Mouse (Mus musculus) MEL (cell line): ENCODE data around the gene Vti1a. TPM values are rescaled to one million over a fixed set of nuclear protein-coding genes. Genes with fewer than 3 reads are reported as not detected.

Source experiments
- DNase-seq: peaks from one replicate; pipeline ENCODE4 v3.0.0; 2011; ENCODE audit warnings: low read depth, low spot score
- H3K27ac ChIP-seq: 2 replicates; pipeline ENCODE4 v1.5.1; 2012; ENCODE audit warnings: low read depth, mild to moderate bottlenecking, control low read depth, low read length, moderate library complexity; ENCODE audit not compliant: control insufficient read depth
- H3K27me3 ChIP-seq, 2 experiments: fragments of 150-350 bp in 1 of 2; sonication (generic) in 1 of 2; 2 replicates each; pipeline ENCODE4 v1.6.1; 2012; ENCODE audit warnings: low read length in 2 of 2, mild to moderate bottlenecking in 2 of 2, improper control_type of control experiment in 1 of 2, moderate library complexity in 1 of 2; ENCODE audit not compliant: insufficient read depth in 2 of 2, control insufficient read depth in 1 of 2
- H3K36me3 ChIP-seq, 2 experiments: 2 replicates each; pipeline ENCODE4 v1.6.1; 2012 to 2014; ENCODE audit warnings: low read length in 2 of 2, improper control_type of control experiment in 1 of 2, inconsistent platforms in 1 of 2, mild to moderate bottlenecking in 1 of 2; ENCODE audit not compliant: insufficient read depth in 2 of 2, control insufficient read depth in 1 of 2
- H3K4me1 ChIP-seq, 2 experiments: fragments of 150-350 bp in 1 of 2; sonication (generic) in 1 of 2; 2 replicates each; pipeline ENCODE4 v1.6.1; 2012; ENCODE audit warnings: low read length in 2 of 2, improper control_type of control experiment in 1 of 2, mild to moderate bottlenecking in 1 of 2; ENCODE audit not compliant: insufficient read depth in 2 of 2, control insufficient read depth in 1 of 2
- H3K4me3 ChIP-seq, 2 experiments: fragments of 150-350 bp in 1 of 2; sonication (generic) in 1 of 2; 2 replicates each; pipeline ENCODE4 v1.5.1; 2012; ENCODE audit warnings: low read depth in 2 of 2, low read length in 2 of 2, mild to moderate bottlenecking in 2 of 2, moderate library complexity in 2 of 2, control low read depth in 1 of 2, improper control_type of control experiment in 1 of 2; ENCODE audit not compliant: control insufficient read depth in 1 of 2, insufficient read depth in 1 of 2
- H3K79me2 ChIP-seq: 2 replicates; pipeline ENCODE4 v1.6.1; 2012; ENCODE audit warnings: mild to moderate bottlenecking, low read length, moderate library complexity; ENCODE audit not compliant: control insufficient read depth, poor library complexity, insufficient read depth
- H3K9ac ChIP-seq: 2 replicates; pipeline ENCODE4 v1.6.1; 2012; ENCODE audit warnings: low read depth, mild to moderate bottlenecking, control low read depth, low read length, moderate library complexity; ENCODE audit not compliant: control insufficient read depth, poor library complexity, severe bottlenecking
- H3K9me3 ChIP-seq: fragments of 150-350 bp; sonication (generic); replicated peaks from 2 replicates; pipeline ENCODE4 v1.6.1; 2012; ENCODE audit warnings: mild to moderate bottlenecking, low read length, improper control_type of control experiment, moderate library complexity; ENCODE audit not compliant: insufficient read depth
- BHLHE40 ChIP-seq: IDR thresholded peaks from 2 replicates; pipeline ENCODE4 v1.6.1; 2012; ENCODE audit warnings: low read depth, mild to moderate bottlenecking, inconsistent platforms, low read length, improper control_type of control experiment, borderline replicate concordance
- CHD2 ChIP-seq: IDR thresholded peaks from 2 replicates; pipeline ENCODE4 v1.6.1; 2011; ENCODE audit warnings: low read length, improper control_type of control experiment
- E2F4 ChIP-seq: IDR thresholded peaks from 2 replicates; pipeline ENCODE4 v1.6.1; 2011; ENCODE audit warnings: low read depth, low read length, improper control_type of control experiment, borderline replicate concordance
- ELF1 ChIP-seq: IDR thresholded peaks from 2 replicates; pipeline ENCODE4 v1.6.1; 2014; ENCODE audit warnings: low read depth, mild to moderate bottlenecking, inconsistent platforms, low read length, improper control_type of control experiment, moderate library complexity
- EP300 ChIP-seq, 2 experiments: IDR thresholded peaks; 2 replicates each; pipeline ENCODE4 v1.6.1; 2011; ENCODE audit warnings: improper control_type of control experiment in 2 of 2, low read length in 2 of 2, low read depth in 1 of 2, mild to moderate bottlenecking in 1 of 2
- GABPA ChIP-seq: IDR thresholded peaks from 2 replicates; pipeline ENCODE4 v1.6.1; 2012; ENCODE audit warnings: low read depth, mild to moderate bottlenecking, inconsistent platforms, low read length, improper control_type of control experiment, moderate library complexity
- GATA1 ChIP-seq: IDR thresholded peaks from 2 replicates; pipeline ENCODE4 v1.6.1; 2011; ENCODE audit warnings: low read depth, low read length, improper control_type of control experiment
- MAFK ChIP-seq: IDR thresholded peaks from 2 replicates; pipeline ENCODE4 v1.6.1; 2011; ENCODE audit warnings: low read depth, mild to moderate bottlenecking, low read length, improper control_type of control experiment, borderline replicate concordance
- MAX ChIP-seq: IDR thresholded peaks from 2 replicates; pipeline ENCODE4 v1.6.1; 2011; ENCODE audit warnings: low read length, improper control_type of control experiment
- MEF2A ChIP-seq: IDR thresholded peaks from 2 replicates; pipeline ENCODE4 v1.6.1; 2014; ENCODE audit warnings: low read depth, mild to moderate bottlenecking, inconsistent platforms, low read length, improper control_type of control experiment; ENCODE audit not compliant: poor library complexity, insufficient replicate concordance, severe bottlenecking; ENCODE audit errors: extremely low read depth
- MXI1 ChIP-seq: IDR thresholded peaks from 2 replicates; pipeline ENCODE4 v1.6.1; 2011; ENCODE audit warnings: mild to moderate bottlenecking, low read depth, low read length, improper control_type of control experiment
- MYC ChIP-seq: IDR thresholded peaks from 2 replicates; pipeline ENCODE4 v1.6.1; 2011; ENCODE audit warnings: low read depth, mild to moderate bottlenecking, low read length, improper control_type of control experiment, moderate library complexity
- NELFE ChIP-seq: IDR thresholded peaks from 2 replicates; pipeline ENCODE4 v1.6.1; 2011; ENCODE audit warnings: low read depth, low read length, improper control_type of control experiment
- NRF1 ChIP-seq: IDR thresholded peaks from 2 replicates; pipeline ENCODE4 v1.6.1; 2014; ENCODE audit warnings: low read depth, mild to moderate bottlenecking, inconsistent platforms, low read length, improper control_type of control experiment, moderate library complexity; ENCODE audit not compliant: poor library complexity, insufficient read depth, severe bottlenecking
- POLR2A ChIP-seq, 2 experiments: IDR thresholded peaks; 2 replicates each; pipeline ENCODE4 v1.6.1; 2011 to 2012; ENCODE audit warnings: low read length in 2 of 2, mild to moderate bottlenecking in 2 of 2, control low read depth in 1 of 2, improper control_type of control experiment in 1 of 2, low read depth in 1 of 2, moderate library complexity in 1 of 2; ENCODE audit not compliant: control insufficient read depth in 1 of 2, insufficient read depth in 1 of 2, poor library complexity in 1 of 2
- RAD21 ChIP-seq: IDR thresholded peaks from 2 replicates; pipeline ENCODE4 v1.6.1; 2011; ENCODE audit warnings: mild to moderate bottlenecking, low read depth, low read length, improper control_type of control experiment
- RCOR1 ChIP-seq: IDR thresholded peaks from 2 replicates; pipeline ENCODE4 v1.6.1; 2012; ENCODE audit warnings: low read depth, mild to moderate bottlenecking, inconsistent platforms, low read length, improper control_type of control experiment
- SIN3A ChIP-seq: IDR thresholded peaks from 2 replicates; pipeline ENCODE4 v1.6.1; 2012; ENCODE audit warnings: low read length, improper control_type of control experiment, inconsistent platforms
- USF1 ChIP-seq: IDR thresholded peaks from 2 replicates; pipeline ENCODE4 v1.6.1; 2014; ENCODE audit warnings: low read depth, mild to moderate bottlenecking, inconsistent platforms, low read length, improper control_type of control experiment, moderate library complexity
- USF2 ChIP-seq, 2 experiments: IDR thresholded peaks; 2 replicates each; pipeline ENCODE4 v1.6.1; 2011 to 2012; ENCODE audit warnings: improper control_type of control experiment in 2 of 2, low read length in 2 of 2, borderline replicate concordance in 1 of 2, inconsistent platforms in 1 of 2, low read depth in 1 of 2, mild to moderate bottlenecking in 1 of 2; ENCODE audit not compliant: insufficient read depth in 1 of 2
- ZNF384 ChIP-seq: IDR thresholded peaks from 2 replicates; pipeline ENCODE4 v1.6.1; 2012; ENCODE audit warnings: low read depth, mild to moderate bottlenecking, inconsistent platforms, low read length, improper control_type of control experiment
- polyA plus RNA-seq, 2 experiments: library from polyadenylated mRNA; stranded (reverse) in 1 of 2; unstranded in 1 of 2; fragments of >175 nt in 1 of 2; fragments of >200 nt in 1 of 2; gene quantifications; 2 replicates each; pipeline versions ENCODE4 v1.2.1 to v1.2.4; 2012; ENCODE audit warnings: low replicate concordance in 2 of 2, low read depth in 1 of 2; ENCODE audit not compliant: insufficient read length in 2 of 2, insufficient read depth in 1 of 2, missing spikeins in 1 of 2
- total RNA-seq: library from RNA; depleted of rRNA; stranded (reverse); fragments of 300-350 nt; gene quantifications from 2 replicates; pipeline ENCODE4 v1.2.3, GENCODE M21; 2012

The Vti1a gene
- total and polyA plus RNA-seq, 3 experiments, result 37.2 to 119 (median 42.8) TPM

- H3K4me3 ChIP-seq, result no peak overlapping the region
- no peaks in the 10 kb centered on the region for H3K79me2 ChIP-seq
- no peak overlapping the region for H3K27ac ChIP-seq
- TF ChIP-seq GABPA, result no peak
- TF ChIP-seq USF2 (IDR thresholded peaks at IDR 0.05; ENCODE audit: borderline replicate concordance in 1 of 2, insufficient read depth in 1 of 2, low read depth in 1 of 2, low read length in 2 of 2), result no peak
- no peak for TF ChIP-seq CHD2
- TF ChIP-seq MAX, result no peak
- no peaks in the 10 kb centered on the region for H3K9me3 ChIP-seq
- no peak overlapping the region for H3K9ac ChIP-seq
- no peaks in the 10 kb centered on the region for H3K27me3 ChIP-seq
- H3K4me1 ChIP-seq, result no peaks in the 10 kb centered on the region
- no peaks in the 10 kb centered on the region for H3K36me3 ChIP-seq
- DNase-seq, result no peak
Measured at GRCm38 (mm10) chr19:55532681-55533080, 216.6 kb downstream of the Vti1a start.

DNA sequence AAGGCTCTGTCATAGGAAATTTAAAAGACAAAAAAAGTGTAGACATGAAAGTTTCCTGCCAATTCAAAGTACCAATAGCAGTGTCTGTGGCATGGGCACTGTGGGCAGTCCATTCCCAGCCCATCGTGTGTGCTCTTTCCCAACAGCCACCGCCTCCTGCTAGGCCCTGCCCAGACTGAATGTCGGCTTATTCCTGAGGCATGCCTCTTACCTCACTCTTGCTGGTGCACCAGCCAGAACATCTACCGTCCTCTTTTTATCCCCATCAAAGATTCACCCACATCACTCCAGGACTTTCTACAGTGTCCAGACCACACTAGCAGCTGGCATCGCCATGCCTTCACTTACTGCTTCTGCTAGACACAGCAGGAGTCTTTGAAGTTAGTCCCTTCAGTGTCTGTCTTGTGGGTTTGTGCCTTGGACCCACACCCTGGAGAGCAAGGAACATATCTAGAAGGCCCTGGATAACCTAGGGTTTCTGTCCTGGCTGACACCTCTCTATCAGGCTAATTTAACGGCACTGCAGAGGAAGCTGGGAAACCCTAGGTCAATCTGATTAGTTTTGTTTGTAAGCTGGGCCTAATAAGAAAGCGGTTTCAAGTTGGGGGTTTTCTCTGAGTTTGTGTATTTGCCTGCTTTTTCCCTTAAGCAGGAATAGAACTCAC is 220.3 kb downstream of the Vti1a start:
- Histone ChIP-seq H3K4me3 (no peak overlapping the region), H3K4me1 (no peaks in the 10 kb centered on the region), H3K9ac (no peak overlapping the region), H3K9me3 (no peaks in the 10 kb centered on the region), H3K27ac (no peak overlapping the region), H3K79me2 (no peaks in the 10 kb centered on the region), H3K36me3 (no peaks in the 10 kb centered on the region), H3K27me3 (no peaks in the 10 kb centered on the region)
- TF ChIP-seq RCOR1, result no peak
- no peak for TF ChIP-seq POLR2A (IDR thresholded peaks at IDR 0.05; ENCODE audit: control insufficient read depth in 1 of 2, insufficient read depth in 1 of 2, low read depth in 1 of 2, low read length in 2 of 2, poor library complexity in 1 of 2)
- no peak for TF ChIP-seq USF2 (IDR thresholded peaks at IDR 0.05; ENCODE audit: borderline replicate concordance in 1 of 2, insufficient read depth in 1 of 2, low read depth in 1 of 2, low read length in 2 of 2)
- no peak for TF ChIP-seq USF1
- TF ChIP-seq MEF2A, result no peak
- no peak for TF ChIP-seq MXI1
- no peak for TF ChIP-seq SIN3A
- no peak for TF ChIP-seq E2F4
- TF ChIP-seq ZNF384, result no peak
- no peak for TF ChIP-seq NELFE
- TF ChIP-seq MYC, result no peak
- TF ChIP-seq GATA1, result no peak
- TF ChIP-seq RAD21, result no peak
- no peak for TF ChIP-seq GABPA
- TF ChIP-seq EP300 (IDR thresholded peaks at IDR 0.05; ENCODE audit: low read depth in 1 of 2, low read length in 2 of 2), result no peak
- no peak for TF ChIP-seq ELF1
- TF ChIP-seq MAFK, result no peak
- no peak for TF ChIP-seq BHLHE40
- no peak for TF ChIP-seq NRF1
- TF ChIP-seq MAX, result no peak
- no peak for DNase-seq
